Mouse (Mus musculus) cortical plate, adult 2 months (tissue): ENCODE data around the gene Fbl.

Experiments
- CTCF ChIP-seq: fragments of 200-500 bp; IDR thresholded peaks from 2 replicates; pipeline ENCODE4 v1.5.1; 2011; ENCODE audit warnings: mild to moderate bottlenecking, control low read depth, low read length; ENCODE audit not compliant: insufficient read depth; ENCODE audit errors: extremely low read depth
- POLR2A ChIP-seq: fragments of 200-500 bp; IDR thresholded peaks from 2 replicates; pipeline ENCODE4 v1.6.1; 2011; ENCODE audit warnings: mild to moderate bottlenecking, low read length, control low read depth; ENCODE audit not compliant: insufficient read depth; ENCODE audit errors: extremely low read depth

GRCm38 (mm10) chr7:28159893-28160292 lies 9.6 kb upstream of the Fbl start:
- no peak for TF ChIP-seq CTCF
- TF ChIP-seq POLR2A: no peak
